Mouse (Mus musculus): ENCODE data around the gene Ywhab.

Gene Ywhab

GRCm38 (mm10) chr2:164010496-164010895 lies 15.7 kb downstream of the Ywhab start:
- DNase-seq, result no peak

DNA sequence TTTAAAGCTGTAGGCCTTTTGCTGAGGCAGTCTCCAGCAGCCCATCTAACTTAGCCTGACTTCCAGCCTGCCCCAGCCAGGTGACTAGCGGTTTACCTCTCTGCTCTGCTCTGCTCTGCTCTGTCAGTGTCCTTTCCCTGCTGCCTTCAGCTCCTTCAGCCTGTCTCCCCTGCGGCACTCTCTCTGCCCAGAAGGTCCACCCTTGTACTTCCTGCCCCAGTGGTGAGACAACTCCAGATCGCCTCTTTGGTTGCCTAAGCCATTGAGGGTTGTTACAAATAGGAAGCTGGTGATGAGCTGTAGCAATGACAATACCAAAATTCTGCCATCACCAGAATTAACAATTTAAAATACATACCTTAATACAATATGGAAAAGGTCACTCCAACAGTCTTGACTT lies 16.2 kb downstream of the Ywhab start:
- no peak for DNase-seq

- no peak for DNase-seq
Measured at GRCm38 (mm10) chr2:164015304-164015703, 20.5 kb downstream of the Ywhab start.

DNA sequence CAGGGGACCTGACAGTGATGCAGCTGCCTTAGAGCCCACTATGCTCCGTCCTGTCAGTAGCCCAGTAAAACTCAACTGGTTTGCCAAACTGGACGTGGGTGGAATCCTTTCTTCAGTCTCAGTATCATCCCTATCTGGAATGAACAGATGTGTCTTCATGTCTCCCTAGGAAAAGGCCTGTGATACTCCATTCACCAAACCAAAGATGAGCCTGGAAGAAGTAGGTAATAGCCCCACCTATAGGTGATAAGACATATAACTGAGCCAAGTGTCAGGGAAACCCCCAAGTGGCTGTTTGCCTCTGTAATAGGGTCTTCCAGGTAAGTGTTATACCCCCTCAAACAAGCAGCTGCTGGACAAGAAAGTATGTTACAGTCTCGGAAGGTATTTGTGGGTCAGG lies 24.1 kb downstream of the Ywhab start:
- DNase-seq, result no peak

- DNase-seq, result no peak
Measured at GRCm38 (mm10) chr2:164019943-164020342, 25.2 kb downstream of the Ywhab start.

- DNase-seq, result peak; percentile 49
Measured at GRCm38 (mm10) chr2:164022104-164022503, 27.3 kb downstream of the Ywhab start.

- DNase-seq, result no peak
Measured at GRCm38 (mm10) chr2:164025150-164025549, 30.4 kb downstream of the Ywhab start, which contains the start of gene Pabpc1l. TSS of gene Pabpc1l (plus strand) at chr2:164025450.

- no peak for DNase-seq
Measured at GRCm38 (mm10) chr2:164031147-164031546, 36.4 kb downstream of the Ywhab start.

- no peak for DNase-seq
Measured at GRCm38 (mm10) chr2:164032973-164033372, 38.2 kb downstream of the Ywhab start.

DNA sequence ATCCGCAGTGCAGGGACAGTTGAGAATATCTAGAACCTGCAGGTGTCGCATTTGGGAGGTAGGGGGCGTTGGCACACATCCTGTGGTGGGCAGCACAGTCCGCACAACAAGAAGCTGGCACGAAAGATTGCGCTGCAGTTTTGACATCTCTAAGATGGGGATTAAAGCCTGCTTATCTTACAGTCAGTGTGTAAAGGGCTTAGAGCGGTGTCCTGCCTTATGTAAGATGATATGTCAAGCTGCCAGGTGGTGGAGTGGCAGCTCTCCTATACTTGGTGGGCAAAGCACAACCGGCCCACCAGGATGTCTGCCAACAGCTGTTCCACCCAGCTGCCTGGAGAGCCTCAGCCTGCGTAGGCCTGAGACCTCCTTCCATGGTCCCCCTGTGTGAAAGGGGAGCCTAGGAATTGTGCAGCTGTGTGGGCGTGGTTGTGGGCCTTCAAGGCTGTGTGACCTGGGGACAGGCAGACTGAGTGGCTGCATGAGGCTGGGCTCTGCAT lies 41.8 kb downstream of the Ywhab start:
- no peak for DNase-seq

- DNase-seq, result no peak
Measured at GRCm38 (mm10) chr2:164038407-164039028, 43.8 kb downstream of the Ywhab start.

GRCm38 (mm10) chr2:164040949-164041348 lies 46.2 kb downstream of the Ywhab start:
- peak; percentile 61 for DNase-seq

- DNase-seq, result no peak
Measured at GRCm38 (mm10) chr2:164041523-164041922, 46.8 kb downstream of the Ywhab start.

DNA sequence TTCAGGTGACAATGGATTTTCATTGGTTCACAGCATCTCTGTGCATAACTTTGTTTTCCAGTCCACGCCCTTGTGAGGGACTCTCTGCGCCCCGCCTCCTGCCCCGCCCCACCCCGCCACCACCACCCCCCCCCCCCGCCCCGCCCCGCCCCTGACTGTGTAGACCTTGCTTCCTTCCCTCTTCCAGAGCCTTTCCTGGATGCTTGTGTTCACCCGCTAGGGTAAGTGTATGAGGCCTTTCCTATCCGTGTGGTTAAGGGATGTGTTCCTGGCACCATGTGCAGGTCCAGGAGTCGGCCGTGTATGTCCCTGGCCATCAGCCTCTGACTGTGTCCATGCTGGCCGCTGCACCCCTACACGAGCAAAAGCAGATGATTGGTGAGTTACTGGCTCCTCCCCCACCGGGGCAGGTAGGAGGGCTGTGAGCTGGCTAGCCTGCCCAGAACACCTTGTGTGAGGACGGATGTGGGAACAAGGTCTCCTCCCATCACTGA lies 52.5 kb downstream of the Ywhab start:
- peak; percentile 65 for DNase-seq

- peak; percentile 24 for DNase-seq
Measured at GRCm38 (mm10) chr2:164053767-164054166, 59.0 kb downstream of the Ywhab start.

- DNase-seq, result no peak
Measured at GRCm38 (mm10) chr2:164054671-164055070, 59.9 kb downstream of the Ywhab start.

DNA sequence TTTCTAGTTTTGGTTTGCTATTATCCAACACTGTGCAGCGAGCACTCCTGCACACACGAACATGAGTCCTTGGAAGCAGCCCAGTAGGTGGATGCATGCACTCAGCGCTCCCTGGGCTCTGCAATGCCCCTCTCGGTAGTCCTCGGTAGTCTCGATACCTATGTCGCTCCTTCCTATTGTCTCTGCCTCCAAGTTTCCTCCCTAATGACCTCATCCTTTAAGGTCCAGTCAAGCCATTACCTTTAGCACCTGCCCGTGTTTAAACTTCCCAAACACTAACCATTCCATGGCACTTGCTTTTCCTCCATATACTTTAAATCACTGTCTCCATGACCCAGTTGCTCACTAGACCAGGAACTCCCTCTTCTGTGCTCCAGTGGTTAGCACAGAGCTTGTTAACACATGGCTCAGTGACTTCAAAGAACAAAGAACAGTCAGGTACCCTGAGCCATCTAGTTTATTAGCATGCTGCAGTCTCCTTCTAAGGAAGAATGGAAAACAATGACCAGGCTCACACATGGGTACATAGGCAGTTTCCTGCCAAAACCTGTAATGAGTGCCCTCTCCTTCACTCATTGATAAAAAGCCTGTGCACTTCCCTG lies 65.0 kb downstream of the Ywhab start:
- no peak for DNase-seq
